Mouse (Mus musculus) midbrain, embryonic 15.5 days (tissue): ENCODE results near the gene Tcf7. TPM values are rescaled to one million over a fixed set of nuclear protein-coding genes. Genes with fewer than 3 reads are reported as not detected.

Experiments used
- ATAC-seq: fragments of 200-750 bp; cut with Nextera tagmentation; replicated peaks from 2 replicates; pipeline ENCODE4 v1.8.0; 2017; ENCODE audit warnings: moderate TSS enrichment
- H3K27ac ChIP-seq: fragments of 300-500 bp; sonication (generic); 2 replicates; pipeline ENCODE4 v1.5.1; 2015; ENCODE audit warnings: mild to moderate bottlenecking, inconsistent platforms
- H3K27me3 ChIP-seq: fragments of 300-500 bp; sonication (generic); replicated peaks from 2 replicates; pipeline ENCODE4 v1.6.1; 2015; ENCODE audit warnings: inconsistent platforms
- H3K36me3 ChIP-seq: fragments of 300-500 bp; sonication (generic); replicated peaks from 2 replicates; pipeline ENCODE4 v1.6.1; 2015; ENCODE audit warnings: inconsistent platforms
- H3K4me1 ChIP-seq: fragments of 300-500 bp; sonication (generic); 2 replicates; pipeline ENCODE4 v1.6.1; 2015; ENCODE audit warnings: inconsistent platforms
- H3K4me2 ChIP-seq: fragments of 300-500 bp; sonication (generic); 2 replicates; pipeline ENCODE4 v1.6.1; 2015; ENCODE audit warnings: inconsistent platforms, mild to moderate bottlenecking, moderate library complexity
- H3K4me3 ChIP-seq: fragments of 300-500 bp; sonication (generic); 2 replicates; pipeline ENCODE4 v1.5.1; 2015; ENCODE audit warnings: mild to moderate bottlenecking, inconsistent platforms
- H3K9ac ChIP-seq: fragments of 300-500 bp; sonication (generic); 2 replicates; pipeline ENCODE4 v1.6.1; 2015; ENCODE audit warnings: mild to moderate bottlenecking, inconsistent platforms
- H3K9me3 ChIP-seq: fragments of 300-500 bp; sonication (generic); 2 replicates; pipeline ENCODE4 v1.6.1; 2016; ENCODE audit warnings: inconsistent platforms
- WGBS: fragments of 180-500 bp; shearing (Covaris S2); methylation state at CpG from one replicate; pipeline ENCODE4 v1.1.7; 2015; ENCODE audit warnings: mixed read lengths; 5-methylcytosine and 5-hydroxymethylcytosine counted together
- polyA plus RNA-seq: library from polyadenylated mRNA; unstranded; fragments of >200 nt; fragmentation: Nextera tagmentation; extraction: Ambion mirVana; gene quantifications from 2 replicates; pipeline ENCODE4 v1.2.1, GENCODE M21; 2015

The Tcf7 gene
- polyA plus RNA-seq, 1 experiment from 2014 or later: 5.1 TPM

DNA sequence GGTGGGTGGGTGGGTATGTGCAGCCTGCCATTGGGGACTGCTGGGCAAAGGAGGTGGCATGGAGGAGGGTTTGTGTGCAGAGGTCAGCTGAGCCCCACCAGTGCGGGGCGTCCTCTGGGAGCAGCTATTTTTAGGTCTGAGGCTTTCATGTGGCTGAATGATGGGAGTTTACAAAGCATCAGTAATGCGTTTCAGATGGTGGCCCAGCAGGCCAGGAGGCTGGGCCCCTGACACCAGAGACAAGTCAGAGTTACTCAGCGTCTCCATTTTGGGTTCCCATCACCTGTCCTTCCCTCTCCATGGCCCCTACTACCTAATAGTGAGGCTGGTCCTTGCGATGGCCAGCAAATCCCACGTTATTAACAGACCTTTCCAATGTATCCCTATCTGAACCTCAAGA, 10.2 kb downstream of the Tcf7 start:
- no peak for ATAC-seq
- Histone ChIP-seq H3K36me3 (no peaks in the 10 kb centered on the region), H3K27me3 (no peaks in the 10 kb centered on the region), H3K9ac (no peak overlapping the region), H3K27ac (no peak overlapping the region), H3K9me3 (no peaks in the 10 kb centered on the region), H3K4me1 (no peaks in the 10 kb centered on the region), H3K4me2 (no peak overlapping the region), H3K4me3 (no peak overlapping the region)
- 65% methylated on average over 6 of the region's 6 CpGs for WGBS

DNA sequence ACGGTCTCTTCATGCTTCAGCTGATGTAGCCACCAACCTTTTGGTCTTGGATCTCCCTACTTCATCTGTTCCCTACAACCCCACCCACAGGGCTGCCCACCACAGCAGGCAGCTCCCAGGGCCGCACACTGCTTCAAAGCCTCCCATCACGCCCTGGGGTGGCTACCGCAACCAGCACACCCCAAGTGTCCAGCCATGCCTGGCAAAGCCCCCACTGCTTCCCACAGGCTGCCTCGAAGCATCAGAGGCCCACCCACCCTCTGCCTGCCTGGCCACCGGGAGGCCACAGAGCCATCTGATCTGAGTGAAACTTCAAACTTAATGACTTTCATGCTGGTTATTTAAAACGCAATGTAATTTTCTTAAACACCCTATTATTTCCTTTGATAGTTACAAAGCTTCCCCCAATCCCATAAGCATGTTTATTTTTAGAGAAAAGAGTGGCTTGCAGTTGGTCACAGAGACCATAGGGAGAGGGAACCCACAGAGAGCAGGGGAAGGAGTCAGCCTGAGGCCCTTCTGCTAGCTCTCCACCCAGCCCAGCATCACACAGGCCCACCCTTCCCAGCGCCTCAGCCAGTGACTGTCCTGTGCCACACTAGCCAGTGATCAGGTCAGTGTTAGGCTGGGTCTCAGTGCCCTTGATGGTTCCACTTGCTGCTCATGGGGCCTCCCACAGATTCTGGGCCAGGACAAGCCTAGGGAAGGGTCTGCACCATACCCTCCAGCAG, 10.9 kb downstream of the Tcf7 start:
- Histone ChIP-seq H3K27me3 (no peaks in the 10 kb centered on the region), H3K4me3 (no peak overlapping the region), H3K4me2 (no peak overlapping the region), H3K9me3 (no peaks in the 10 kb centered on the region), H3K27ac (no peak overlapping the region), H3K4me1 (no peaks in the 10 kb centered on the region), H3K9ac (no peak overlapping the region), H3K36me3 (no peaks in the 10 kb centered on the region)
- 77% methylated on average over 8 of the region's 8 CpGs for WGBS
- ATAC-seq: no peak

DNA sequence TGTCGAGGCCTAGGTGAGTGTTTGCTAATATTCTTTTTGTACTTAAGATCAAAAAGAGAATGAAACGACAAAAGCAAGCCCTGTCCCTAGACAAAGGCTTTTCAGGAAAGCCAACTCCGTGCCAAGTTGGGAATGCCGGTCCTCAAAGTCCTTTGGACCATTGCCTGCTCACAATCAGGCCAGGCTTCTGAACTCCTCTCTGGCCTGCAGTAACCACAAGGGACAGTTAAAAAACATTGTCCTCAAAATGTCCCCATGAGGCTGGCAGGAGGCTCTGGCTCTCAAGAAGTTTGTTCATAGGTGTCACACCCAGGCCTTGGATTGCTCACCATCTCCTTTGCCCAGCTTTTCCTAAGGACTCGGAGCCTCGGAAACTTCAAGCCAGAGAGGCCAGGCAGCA, 13.0 kb downstream of the Tcf7 start:
- no peak overlapping the region for H3K4me2 ChIP-seq
- no peak overlapping the region for H3K4me3 ChIP-seq
- ATAC-seq: no peak
- H3K36me3 ChIP-seq: no peaks in the 10 kb centered on the region
- H3K4me1 ChIP-seq: 0 out of 2 replicates have a peak, but pooled peaks cover 4% of the 10 kb centered on the region
- no peak overlapping the region for H3K9ac ChIP-seq
- WGBS: 84% methylated on average over 6 of the region's 6 CpGs
- no peak overlapping the region for H3K27ac ChIP-seq
- H3K27me3 ChIP-seq: no peaks in the 10 kb centered on the region
- H3K9me3 ChIP-seq: no peaks in the 10 kb centered on the region

DNA sequence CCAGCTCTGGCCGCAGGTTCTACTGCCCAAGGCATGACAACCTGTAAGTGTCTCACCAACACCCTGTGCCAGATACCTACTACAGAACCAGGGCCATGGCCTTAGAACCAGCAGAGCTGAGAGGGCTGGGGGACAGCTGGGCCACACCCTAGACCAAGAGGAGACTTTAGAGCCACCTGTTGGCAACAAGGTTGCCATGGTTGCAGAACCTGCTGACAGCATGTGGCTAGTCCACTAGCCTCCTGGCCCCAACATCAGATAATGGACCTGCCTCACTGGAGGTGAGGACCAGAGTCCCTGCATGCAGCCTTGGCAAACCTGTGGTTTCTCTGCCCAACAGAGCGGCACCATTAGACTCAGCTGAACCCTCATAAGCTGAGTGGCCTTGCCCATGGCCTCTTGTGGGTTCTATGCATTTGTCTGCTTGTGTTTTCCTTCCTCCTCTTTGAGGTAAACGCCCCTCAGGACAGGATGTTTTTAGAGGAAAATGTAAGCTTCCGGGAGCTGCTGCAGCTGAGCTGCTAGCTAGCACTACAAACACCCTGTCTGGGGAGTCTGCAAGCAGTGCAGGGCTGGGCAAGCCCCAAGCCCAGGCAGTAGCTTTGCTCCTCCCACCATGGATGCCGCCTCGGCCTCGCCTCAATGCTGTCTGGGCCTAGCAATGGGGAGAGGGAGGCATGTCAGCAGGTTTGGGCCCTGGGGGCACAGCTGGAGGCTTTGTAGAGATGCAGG, 14.5 kb downstream of the Tcf7 start:
- Histone ChIP-seq H3K27ac (no peak overlapping the region), H3K4me3 (no peak overlapping the region), H3K4me2 (no peak overlapping the region), H3K9me3 (no peaks in the 10 kb centered on the region), H3K9ac (no peak overlapping the region), H3K4me1 (0 out of 2 replicates have a peak, but pooled peaks cover 4% of the 10 kb centered on the region), H3K27me3 (no peaks in the 10 kb centered on the region), H3K36me3 (no peaks in the 10 kb centered on the region)
- no peak for ATAC-seq
- WGBS: 70% methylated on average over 7 of the region's 7 CpGs

DNA sequence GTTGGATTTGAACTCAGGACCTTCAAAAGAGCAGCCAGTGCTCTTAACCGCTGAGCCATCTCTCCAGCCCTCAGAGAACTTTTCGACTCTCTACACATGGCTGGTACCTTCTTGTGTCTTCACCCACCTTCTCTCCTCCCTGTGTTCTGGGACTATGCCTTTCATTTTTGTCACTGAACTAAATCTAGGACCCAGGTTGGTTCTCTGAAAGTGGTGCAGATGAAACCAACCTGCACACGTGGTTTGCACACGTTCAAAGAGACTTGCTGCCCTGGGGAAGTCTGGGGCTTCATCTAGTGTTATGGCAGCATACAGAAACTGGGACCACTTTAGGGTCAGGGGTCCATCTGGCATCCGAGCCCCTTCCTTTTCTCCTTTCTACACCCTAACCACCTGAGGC, 15.5 kb downstream of the Tcf7 start:
- 92% methylated on average over 5 of the region's 5 CpGs for WGBS
- Histone ChIP-seq H3K36me3 (no peaks in the 10 kb centered on the region), H3K4me1 (0 out of 2 replicates have a peak, but pooled peaks cover 4% of the 10 kb centered on the region), H3K27me3 (no peaks in the 10 kb centered on the region), H3K4me3 (no peak overlapping the region), H3K27ac (no peak overlapping the region), H3K9ac (no peak overlapping the region), H3K9me3 (no peaks in the 10 kb centered on the region), H3K4me2 (no peak overlapping the region)
- no peak for ATAC-seq

DNA sequence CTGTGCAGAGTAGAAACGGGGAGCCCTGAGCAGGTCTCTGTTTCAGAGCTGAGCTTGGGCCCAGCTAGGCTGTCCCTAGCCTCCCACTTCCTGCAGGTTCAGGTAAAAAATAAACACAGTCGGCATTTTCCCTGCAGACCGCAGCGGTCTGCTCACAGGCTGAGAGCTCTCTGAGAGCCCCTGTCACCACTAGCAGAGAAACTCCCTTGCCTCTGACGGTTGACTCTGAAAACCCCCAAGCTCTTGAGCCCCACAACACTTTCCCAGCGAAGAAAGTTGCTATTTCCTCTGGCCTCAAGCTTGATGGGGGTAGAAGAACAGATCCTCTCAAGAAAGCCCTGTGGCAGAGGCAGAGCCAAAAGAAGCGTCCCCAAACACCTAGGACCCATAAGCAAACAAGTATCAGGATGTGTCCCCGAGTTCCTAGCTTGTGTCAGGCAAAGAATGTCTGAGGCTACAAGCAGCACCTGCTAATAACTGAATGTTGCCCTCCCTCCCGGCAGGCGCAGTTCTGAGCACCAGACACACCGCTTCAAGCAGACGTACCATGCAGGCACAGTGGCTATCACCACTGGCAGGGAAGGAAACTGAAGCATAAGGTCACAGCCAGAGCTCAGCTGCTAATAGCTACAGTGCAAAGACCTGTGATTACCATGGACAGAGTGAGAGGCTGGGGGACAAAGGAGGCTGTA, 17.1 kb downstream of the Tcf7 start:
- Histone ChIP-seq H3K36me3 (no peaks in the 10 kb centered on the region), H3K4me1 (0 out of 2 replicates have a peak, but pooled peaks cover 4% of the 10 kb centered on the region), H3K9ac (no peak overlapping the region), H3K9me3 (no peaks in the 10 kb centered on the region), H3K27ac (no peak overlapping the region), H3K4me3 (no peak overlapping the region), H3K27me3 (no peaks in the 10 kb centered on the region), H3K4me2 (no peak overlapping the region)
- no peak for ATAC-seq
- WGBS: 72% methylated on average over 12 of the region's 12 CpGs

DNA sequence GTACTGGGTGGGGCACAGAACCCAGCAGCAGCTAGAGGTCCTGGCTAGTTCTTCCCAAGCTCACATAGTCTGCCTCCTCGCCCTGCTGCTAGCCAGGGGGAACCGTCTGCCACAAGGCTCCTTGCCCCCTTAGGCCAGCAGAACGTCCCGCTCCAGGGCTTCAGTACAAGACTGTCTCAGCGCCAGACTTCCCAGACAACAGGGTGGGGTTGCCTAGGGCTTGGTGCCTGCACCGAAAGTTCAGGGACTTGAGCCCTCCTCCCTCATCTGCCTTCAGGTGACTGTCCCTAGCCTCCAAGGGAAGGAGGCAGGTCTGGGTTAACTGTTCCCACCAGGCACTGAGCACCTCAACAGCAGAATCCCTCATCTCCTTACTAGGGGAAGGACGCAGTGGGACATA, 17.9 kb downstream of the Tcf7 start:
- ATAC-seq: no peak
- H3K9ac ChIP-seq: no peak overlapping the region

DNA sequence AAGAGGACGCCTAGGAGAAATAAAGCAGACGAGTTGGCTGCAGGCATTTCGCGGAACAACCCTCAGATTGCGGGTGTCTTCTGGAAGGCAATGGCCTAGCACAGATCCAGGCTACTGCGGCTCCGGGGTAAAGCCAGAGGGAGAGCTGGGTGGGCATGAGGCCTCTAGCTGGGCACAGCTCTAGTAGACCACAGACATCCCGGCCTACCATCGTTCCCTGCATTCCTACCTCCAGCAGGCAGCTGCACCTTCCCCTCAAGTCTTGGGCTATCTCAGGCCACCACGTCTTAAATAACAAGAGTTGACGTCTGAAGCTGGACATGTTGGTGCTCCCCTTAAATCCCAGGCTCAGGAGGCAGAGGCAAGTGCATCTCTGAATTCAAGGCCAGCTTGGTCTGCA, 20.5 kb downstream of the Tcf7 start:
- Histone ChIP-seq H3K27me3 (no peaks in the 10 kb centered on the region), H3K4me3 (no peak overlapping the region)
- 92% methylated on average over 11 of the region's 11 CpGs for WGBS

More for the DNA sequence above, 17.9 kb downstream of the Tcf7 start:
- Histone ChIP-seq H3K36me3 (no peaks in the 10 kb centered on the region), H3K4me2 (no peak overlapping the region), H3K4me1 (0 out of 2 replicates have a peak, but pooled peaks cover 4% of the 10 kb centered on the region), H3K9me3 (no peaks in the 10 kb centered on the region), H3K27me3 (no peaks in the 10 kb centered on the region), H3K27ac (no peak overlapping the region), H3K4me3 (no peak overlapping the region)
- WGBS: 85% methylated on average over 7 of the region's 7 CpGs

DNA sequence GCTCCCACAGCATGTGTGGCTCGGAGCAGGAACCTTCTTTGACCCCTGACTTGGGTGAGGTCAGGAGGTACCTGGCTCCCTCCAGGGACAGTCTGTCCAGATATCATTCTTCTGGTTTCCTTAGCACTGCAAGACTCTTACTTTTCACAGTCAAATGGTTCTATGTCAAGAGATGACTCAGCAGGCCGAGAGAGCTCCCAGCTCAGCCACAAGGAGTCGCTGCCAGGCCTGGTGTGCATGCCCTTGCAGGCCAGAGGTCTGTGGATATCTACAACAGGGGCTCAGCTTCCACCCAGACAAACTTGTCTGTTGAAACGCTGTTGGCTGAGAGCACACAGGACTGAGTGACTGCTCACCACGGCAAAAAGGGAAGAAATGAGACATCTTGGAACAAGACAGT, 20.9 kb downstream of the Tcf7 start:
- Histone ChIP-seq H3K27me3 (no peaks in the 10 kb centered on the region), H3K4me1 (0 out of 2 replicates have a peak, but pooled peaks cover 4% of the 10 kb centered on the region), H3K4me2 (no peak overlapping the region), H3K9ac (no peak overlapping the region), H3K36me3 (no peaks in the 10 kb centered on the region), H3K27ac (no peak overlapping the region), H3K9me3 (no peaks in the 10 kb centered on the region), H3K4me3 (no peak overlapping the region)
- ATAC-seq: no peak
- 65% methylated on average over 5 of the region's 5 CpGs for WGBS

More for the DNA sequence above, 20.5 kb downstream of the Tcf7 start:
- Histone ChIP-seq H3K36me3 (no peaks in the 10 kb centered on the region), H3K27ac (no peak overlapping the region), H3K9me3 (no peaks in the 10 kb centered on the region), H3K4me1 (0 out of 2 replicates have a peak, but pooled peaks cover 4% of the 10 kb centered on the region), H3K4me2 (no peak overlapping the region), H3K9ac (no peak overlapping the region)
- ATAC-seq: no peak

DNA sequence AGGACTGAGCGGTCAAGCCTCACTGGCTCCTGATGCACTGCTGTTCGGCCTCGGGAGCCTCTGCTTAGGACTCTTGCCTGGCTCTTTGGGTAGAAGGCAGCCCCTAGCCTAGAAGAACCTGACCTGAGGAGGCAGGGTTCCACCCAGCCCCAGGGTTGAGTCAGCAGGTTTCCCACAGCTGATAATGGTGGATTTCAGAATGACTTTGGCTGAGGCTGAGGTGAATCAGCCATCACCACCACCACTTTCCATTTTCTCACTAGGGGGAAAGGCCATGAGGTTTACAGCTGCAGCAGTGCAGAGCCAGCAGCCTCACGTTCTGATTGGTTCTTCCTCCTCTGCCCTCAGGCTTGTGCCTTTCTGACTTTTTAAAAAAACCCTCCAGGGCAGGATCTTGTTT, 21.9 kb downstream of the Tcf7 start:
- no peak overlapping the region for H3K4me3 ChIP-seq
- ATAC-seq: no peak
- H3K9ac ChIP-seq: no peak overlapping the region
- WGBS: 67% methylated on average over 4 of the region's 4 CpGs
- H3K4me1 ChIP-seq: 0 out of 2 replicates have a peak, but pooled peaks cover 2% of the 10 kb centered on the region
- H3K4me2 ChIP-seq: no peak overlapping the region
- H3K36me3 ChIP-seq: no peaks in the 10 kb centered on the region
- no peaks in the 10 kb centered on the region for H3K9me3 ChIP-seq
- H3K27ac ChIP-seq: no peak overlapping the region
- H3K27me3 ChIP-seq: no peaks in the 10 kb centered on the region

DNA sequence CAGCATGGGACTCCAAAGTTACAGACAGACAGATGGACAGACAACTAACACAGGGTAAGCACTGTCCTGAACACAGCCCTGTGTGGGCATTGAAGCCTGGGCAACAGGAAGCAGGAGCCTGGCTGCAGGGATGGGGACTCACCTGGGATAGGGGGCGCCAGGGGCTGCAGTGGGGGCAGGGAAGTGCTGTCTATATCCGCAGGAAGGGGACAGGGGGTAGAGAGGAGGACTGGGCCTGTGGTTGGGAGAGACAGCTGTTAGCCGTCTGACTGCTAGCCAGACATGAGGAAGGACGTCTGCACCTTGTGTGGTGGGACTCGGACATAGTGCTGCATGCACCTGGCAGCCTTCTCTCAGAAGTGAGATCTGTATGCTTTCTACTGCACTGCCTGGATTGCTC, 24.1 kb downstream of the Tcf7 start:
- Histone ChIP-seq H3K27me3 (no peaks in the 10 kb centered on the region), H3K4me2 (no peak overlapping the region), H3K9me3 (no peaks in the 10 kb centered on the region), H3K36me3 (no peaks in the 10 kb centered on the region), H3K27ac (no peak overlapping the region), H3K4me3 (no peak overlapping the region), H3K4me1 (no peaks in the 10 kb centered on the region), H3K9ac (no peak overlapping the region)
- no peak for ATAC-seq
- WGBS: 76% methylated on average over 5 of the region's 5 CpGs

DNA sequence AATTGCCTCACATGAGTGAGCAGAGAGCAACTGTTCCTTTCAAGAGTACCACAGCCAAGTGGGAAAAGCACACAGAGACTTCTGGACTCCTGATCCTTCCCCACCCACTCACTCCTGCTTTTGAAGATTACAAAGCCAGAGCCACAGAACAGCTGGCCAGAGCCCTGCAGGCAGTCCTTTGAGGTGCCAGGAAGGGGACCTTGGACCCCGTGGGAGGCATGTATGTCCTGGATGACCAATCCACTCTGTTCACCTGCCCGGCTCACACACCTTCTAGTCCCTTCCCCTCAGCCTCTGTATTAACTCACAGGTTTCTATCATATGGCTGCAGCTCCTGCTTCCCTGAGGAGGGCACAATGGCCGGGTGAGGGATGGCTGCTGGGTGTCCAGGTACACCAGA, 25.4 kb downstream of the Tcf7 start:
- H3K4me1 ChIP-seq: no peaks in the 10 kb centered on the region
- H3K4me2 ChIP-seq: no peak overlapping the region
- no peaks in the 10 kb centered on the region for H3K36me3 ChIP-seq
- H3K9me3 ChIP-seq: no peaks in the 10 kb centered on the region
- no peaks in the 10 kb centered on the region for H3K27me3 ChIP-seq
- no peak overlapping the region for H3K4me3 ChIP-seq
- H3K9ac ChIP-seq: no peak overlapping the region
- ATAC-seq: no peak
- no peak overlapping the region for H3K27ac ChIP-seq
- 87% methylated on average over 3 of the region's 3 CpGs for WGBS
